Mouse (Mus musculus) heart, postnatal 0 days (tissue): ENCODE results near the gene Sema5a.

Source experiments
- CTCF ChIP-seq: IDR thresholded peaks from 2 replicates; pipeline ENCODE4 v1.5.1; 2016; ENCODE audit warnings: antibody characterized with exemption, control low read depth, low read depth
- EP300 ChIP-seq: IDR thresholded peaks from 2 replicates; pipeline ENCODE4 v1.6.1; 2016; ENCODE audit warnings: antibody characterized with exemption, low read depth

GRCm38 (mm10) chr15:32593746-32594145 lies 349.1 kb downstream of the Sema5a start:
- TF ChIP-seq CTCF (no peak), EP300 (no peak)
